Mouse (Mus musculus) CH12.LX (cell line): ENCODE data around the gene Kif20b. TPM values are rescaled to one million over a fixed set of nuclear protein-coding genes. Genes with fewer than 3 reads are reported as not detected.

Experiments
- DNase-seq: peaks from one replicate; pipeline ENCODE4 v3.0.0-alpha.2; 2013; ENCODE audit errors: extremely low read depth
- H3K27ac ChIP-seq: 2 replicates; pipeline ENCODE4 v1.5.1; 2012; ENCODE audit warnings: low read depth, mild to moderate bottlenecking, control low read depth, moderate library complexity; ENCODE audit not compliant: insufficient read depth
- H3K27me3 ChIP-seq: replicated peaks from 2 replicates; pipeline ENCODE3; 2012; ENCODE audit warnings: inconsistent platforms
- H3K36me3 ChIP-seq, 2 experiments: replicated peaks in 1 of 2; 2 replicates each; pipeline versions ENCODE3 to v1.6.1; 2012; ENCODE audit warnings: inconsistent platforms in 1 of 2, low read length in 1 of 2, mild to moderate bottlenecking in 1 of 2, mixed read lengths in 1 of 2, moderate library complexity in 1 of 2; ENCODE audit not compliant: control insufficient read depth in 1 of 2, insufficient read depth in 1 of 2
- H3K4me1 ChIP-seq, 2 experiments: 2 replicates each; pipeline ENCODE4 v1.6.1; 2012; ENCODE audit warnings: inconsistent platforms in 1 of 2, moderate library complexity in 1 of 2; ENCODE audit not compliant: insufficient read depth in 2 of 2, control insufficient read depth in 1 of 2
- H3K4me2 ChIP-seq: 2 replicates; pipeline ENCODE4 v1.6.1; 2012; ENCODE audit warnings: low read depth, mild to moderate bottlenecking, control low read depth; ENCODE audit not compliant: poor library complexity, insufficient read depth, severe bottlenecking
- H3K4me3 ChIP-seq, 3 experiments: fragments of 150-350 bp in 1 of 3; sonication (generic) in 1 of 3; replicated peaks in 1 of 3; 2 replicates each; pipeline versions ENCODE3 to v1.5.1; 2011 to 2012; ENCODE audit warnings: low read depth in 2 of 3, low read length in 2 of 3, mild to moderate bottlenecking in 2 of 3, moderate library complexity in 2 of 3, control low read depth in 1 of 3, improper control_type of control experiment in 1 of 3, inconsistent platforms in 1 of 3, mixed read lengths in 1 of 3; ENCODE audit not compliant: poor library complexity in 1 of 3
- H3K79me2 ChIP-seq: replicated peaks from 2 replicates; pipeline ENCODE4 v1.6.1; 2012; ENCODE audit warnings: mild to moderate bottlenecking, moderate library complexity; ENCODE audit not compliant: control insufficient read depth, poor library complexity, insufficient read depth, severe bottlenecking; ENCODE audit errors: extremely low read depth
- H3K9ac ChIP-seq: 2 replicates; pipeline ENCODE4 v1.6.1; 2012; ENCODE audit warnings: low read depth, mild to moderate bottlenecking, control low read depth, moderate library complexity; ENCODE audit not compliant: insufficient read depth
- H3K9me3 ChIP-seq: replicated peaks from 2 replicates; pipeline ENCODE3; 2012; ENCODE audit warnings: low read length, inconsistent platforms, mixed read lengths
- BHLHE40 ChIP-seq: IDR thresholded peaks from 2 replicates; pipeline ENCODE4 v1.6.1; 2011; ENCODE audit warnings: mild to moderate bottlenecking, low read depth, low read length, improper control_type of control experiment
- CHD1 ChIP-seq: IDR thresholded peaks from 2 replicates; pipeline ENCODE4 v1.6.1; 2012; ENCODE audit warnings: low read depth, low read length, improper control_type of control experiment, inconsistent platforms
- CHD2 ChIP-seq: IDR thresholded peaks from 2 replicates; pipeline ENCODE4 v1.6.1; 2011; ENCODE audit warnings: low read length, improper control_type of control experiment
- CTCF ChIP-seq, 2 experiments: IDR thresholded peaks in 1 of 2; conservative IDR thresholded peaks in 1 of 2; 2 replicates each; pipeline ENCODE4 v1.5.1; 2011 to 2012; ENCODE audit warnings: low read depth in 2 of 2, low read length in 2 of 2, improper control_type of control experiment in 1 of 2, inconsistent platforms in 1 of 2, mild to moderate bottlenecking in 1 of 2, moderate library complexity in 1 of 2
- E2F4 ChIP-seq: IDR thresholded peaks from 2 replicates; pipeline ENCODE4 v1.6.1; 2011; ENCODE audit warnings: low read depth, low read length, improper control_type of control experiment; ENCODE audit not compliant: insufficient replicate concordance
- ELF1 ChIP-seq: IDR thresholded peaks from 2 replicates; pipeline ENCODE4 v1.6.1; 2014; ENCODE audit warnings: low read depth, mild to moderate bottlenecking, inconsistent platforms, low read length, improper control_type of control experiment
- EP300 ChIP-seq: IDR thresholded peaks from 2 replicates; pipeline ENCODE4 v1.6.1; 2011; ENCODE audit warnings: low read length, improper control_type of control experiment
- GABPA ChIP-seq: IDR thresholded peaks from 2 replicates; pipeline ENCODE4 v1.6.1; 2012; ENCODE audit warnings: low read depth, low read length, improper control_type of control experiment, inconsistent platforms; ENCODE audit not compliant: insufficient replicate concordance
- HCFC1 ChIP-seq: IDR thresholded peaks from 2 replicates; pipeline ENCODE4 v1.6.1; 2012; ENCODE audit warnings: low read depth, mild to moderate bottlenecking, inconsistent platforms, low read length, improper control_type of control experiment
- IRF4 ChIP-seq: IDR thresholded peaks from 2 replicates; pipeline ENCODE4 v1.6.1; 2014; ENCODE audit warnings: low read depth, mild to moderate bottlenecking, inconsistent platforms, low read length, improper control_type of control experiment
- JUN ChIP-seq: IDR thresholded peaks from 2 replicates; pipeline ENCODE4 v1.6.1; 2011; ENCODE audit warnings: low read depth, mild to moderate bottlenecking, low read length, improper control_type of control experiment, moderate library complexity; ENCODE audit not compliant: insufficient read depth
- JUND ChIP-seq: conservative IDR thresholded peaks from 2 replicates; pipeline ENCODE4 v1.6.1; 2011; ENCODE audit warnings: low read depth, low read length, improper control_type of control experiment
- MAX ChIP-seq: IDR thresholded peaks from 2 replicates; pipeline ENCODE4 v1.6.1; 2011; ENCODE audit warnings: low read length, improper control_type of control experiment
- MAZ ChIP-seq: IDR thresholded peaks from 2 replicates; pipeline ENCODE4 v1.6.1; 2012; ENCODE audit warnings: low read depth, mild to moderate bottlenecking, inconsistent platforms, low read length, improper control_type of control experiment, moderate library complexity
- MXI1 ChIP-seq: IDR thresholded peaks from 2 replicates; pipeline ENCODE4 v1.6.1; 2011; ENCODE audit warnings: mild to moderate bottlenecking, low read depth, low read length, improper control_type of control experiment
- NELFE ChIP-seq: IDR thresholded peaks from 2 replicates; pipeline ENCODE4 v1.6.1; 2011; ENCODE audit warnings: low read depth, low read length, improper control_type of control experiment
- PAX5 ChIP-seq: IDR thresholded peaks from 2 replicates; pipeline ENCODE4 v1.6.1; 2012; ENCODE audit warnings: low read length, inconsistent platforms, mixed read lengths
- POLR2AphosphoS2 ChIP-seq: IDR thresholded peaks from 2 replicates; pipeline ENCODE4 v1.6.1; 2011; ENCODE audit warnings: low read depth, low read length, improper control_type of control experiment
- SIN3A ChIP-seq: IDR thresholded peaks from 2 replicates; pipeline ENCODE4 v1.6.1; 2012; ENCODE audit warnings: low read length, improper control_type of control experiment, inconsistent platforms
- SMC3 ChIP-seq: IDR thresholded peaks from 2 replicates; pipeline ENCODE4 v1.6.1; 2011; ENCODE audit warnings: low read depth, low read length, improper control_type of control experiment
- TBP ChIP-seq: conservative IDR thresholded peaks from 2 replicates; pipeline ENCODE4 v1.6.1; 2011; ENCODE audit warnings: low read depth, low read length, improper control_type of control experiment
- USF2 ChIP-seq: conservative IDR thresholded peaks from 2 replicates; pipeline ENCODE4 v1.6.1; 2011; ENCODE audit warnings: low read depth, low read length, improper control_type of control experiment
- ZC3H11A ChIP-seq: IDR thresholded peaks from 2 replicates; pipeline ENCODE4 v1.6.1; 2012; ENCODE audit warnings: low read depth, mild to moderate bottlenecking, inconsistent platforms, low read length, improper control_type of control experiment
- ZMIZ1 ChIP-seq: IDR thresholded peaks from 2 replicates; pipeline ENCODE4 v1.6.1; 2012; ENCODE audit warnings: low read depth, mild to moderate bottlenecking, inconsistent platforms, low read length, improper control_type of control experiment
- ZNF384 ChIP-seq: IDR thresholded peaks from 2 replicates; pipeline ENCODE4 v1.6.1; 2012; ENCODE audit warnings: low read depth, low read length, improper control_type of control experiment, inconsistent platforms
- dilution Hi-C: fragments of 300-500 bp; cut with MboI; formaldehyde crosslinking; loops from 2 replicates; pipeline ENCODE4 v1.14.3; 2020; ENCODE audit warnings: low sequenced_read_pairs; ENCODE audit not compliant: extremely low pct_unique_long_range_greater_than_20kb, extremely low pct_ligation_motif_present
- in situ Hi-C: fragments of 300-500 bp; cut with MboI; formaldehyde crosslinking; loops from 3 replicates; pipeline ENCODE4 v1.14.3; 2019; ENCODE audit warnings: low sequenced_read_pairs, low pct_ligation_motif_present, low pct_unique_long_range_greater_than_20kb, mixed read lengths
- polyA plus RNA-seq: library from polyadenylated mRNA; unstranded; fragments of >175 nt; gene quantifications from 2 replicates; pipeline ENCODE4 v1.2.1, GENCODE M21; 2012; ENCODE audit warnings: low read depth; ENCODE audit not compliant: insufficient read length
- total RNA-seq, 2 experiments: library from RNA; depleted of rRNA; stranded (reverse); fragments of 300-350 nt in 1 of 2; fragments of >200 nt in 1 of 2; gene quantifications; 2 replicates each; pipeline ENCODE4 v1.2.3; 2012 to 2014

Kif20b gene
- total and polyA plus RNA-seq, 3 experiments: 32.4 to 89.0 (median 59.5) TPM

GRCm38 (mm10) chr19:34879624-34880023 lies 42.5 kb upstream of the Kif20b start:
- in situ Hi-C loops (no loop called here), dilution Hi-C loops (no loop called here)
- Histone ChIP-seq H3K4me1 (peaks cover 0 to 34% of the 10 kb centered on the region in 2 experiments; a peak in 2 of 4 replicates), H3K36me3 (no peaks in the 10 kb centered on the region), H3K27ac (no peak overlapping the region), H3K4me3 (peak overlapping the region in 2 of 3 experiments; percentile 84 to 89), H3K9ac (peak overlapping the region; percentile 60), H3K4me2 (peak overlapping the region; percentile 63), H3K79me2 (no peaks in the 10 kb centered on the region), H3K27me3 (peaks cover 2% of the 10 kb centered on the region), H3K9me3 (no peaks in the 10 kb centered on the region)
- no peak for TF ChIP-seq JUND
- TF ChIP-seq JUN: no peak
- no peak for TF ChIP-seq ZNF384
- TF ChIP-seq E2F4: no peak
- TF ChIP-seq USF2: no peak
- TF ChIP-seq ELF1: no peak
- no peak for TF ChIP-seq NELFE
- TF ChIP-seq BHLHE40: no peak
- no peak for TF ChIP-seq TBP
- no peak for TF ChIP-seq POLR2AphosphoS2
- TF ChIP-seq MAZ: no peak
- no peak for TF ChIP-seq IRF4
- no peak for TF ChIP-seq EP300
- no peak for TF ChIP-seq SMC3
- TF ChIP-seq MXI1: no peak
- TF ChIP-seq GABPA: no peak
- TF ChIP-seq CHD2: no peak
- no peak for TF ChIP-seq ZMIZ1
- no peak for TF ChIP-seq ZC3H11A
- TF ChIP-seq CHD1: no peak
- no peak for DNase-seq

GRCm38 (mm10) chr19:34881160-34881559 lies 41.0 kb upstream of the Kif20b start:
- Histone ChIP-seq H3K4me3 (no peak overlapping the region), H3K27me3 (peaks cover 2% of the 10 kb centered on the region)
- TF ChIP-seq GABPA (no peak), CTCF (conservative IDR thresholded peaks at IDR 0.05 in 1 of 2, IDR thresholded peaks at IDR 0.05 in 1 of 2; ENCODE audit: low read depth in 2 of 2, low read length in 2 of 2) (no peak), USF2 (no peak), PAX5 (no peak), ZNF384 (no peak), HCFC1 (no peak), EP300 (no peak), SMC3 (no peak), SIN3A (no peak), MAX (no peak)
- TF ChIP-seq, all 38 proteins: peak for 0
- H3K9me3 ChIP-seq: no peaks in the 10 kb centered on the region
- no peak overlapping the region for H3K9ac ChIP-seq
- no peaks in the 10 kb centered on the region for H3K79me2 ChIP-seq
- no peak overlapping the region for H3K4me2 ChIP-seq
- in situ Hi-C loops: no loop called here
- DNase-seq: no peak
- H3K27ac ChIP-seq: no peak overlapping the region
- H3K36me3 ChIP-seq: no peaks in the 10 kb centered on the region
- peaks cover 0 to 29% of the 10 kb centered on the region in 2 experiments; a peak in 2 of 4 replicates for H3K4me1 ChIP-seq
- dilution Hi-C loops: no loop called here
